Mouse (Mus musculus) stomach, embryonic 15.5 days (tissue): ENCODE data around the gene Ndufb7. TPM values are rescaled to one million over a fixed set of nuclear protein-coding genes. Genes with fewer than 3 reads are reported as not detected.

Experiments used
- ATAC-seq: fragments of 200-750 bp; cut with Nextera tagmentation; 2 replicates; pipeline ENCODE4 v1.8.0; 2017; ENCODE audit warnings: low read depth, moderate number of reproducible peaks, moderate TSS enrichment; ENCODE audit not compliant: insufficient read depth, low FRiP score
- H3K27ac ChIP-seq: fragments of 300-500 bp; sonication (generic); 2 replicates; pipeline ENCODE4 v1.5.1; 2015; ENCODE audit warnings: mild to moderate bottlenecking, inconsistent platforms
- H3K27me3 ChIP-seq: fragments of 300-500 bp; sonication (generic); replicated peaks from 2 replicates; pipeline ENCODE4 v1.6.1; 2015; ENCODE audit warnings: inconsistent platforms
- H3K36me3 ChIP-seq: fragments of 300-500 bp; sonication (generic); 2 replicates; pipeline ENCODE4 v1.6.1; 2015; ENCODE audit warnings: inconsistent platforms
- H3K4me1 ChIP-seq: fragments of 300-500 bp; sonication (generic); 2 replicates; pipeline ENCODE4 v1.6.1; 2015; ENCODE audit warnings: inconsistent platforms
- H3K4me2 ChIP-seq: fragments of 300-500 bp; sonication (generic); 2 replicates; pipeline ENCODE4 v1.6.1; 2015; ENCODE audit warnings: mild to moderate bottlenecking, inconsistent platforms
- H3K4me3 ChIP-seq: fragments of 300-500 bp; sonication (generic); replicated peaks from 2 replicates; pipeline ENCODE4 v1.5.1; 2015; ENCODE audit warnings: inconsistent platforms
- H3K9ac ChIP-seq: fragments of 300-500 bp; sonication (generic); 2 replicates; pipeline ENCODE4 v1.6.1; 2015; ENCODE audit warnings: inconsistent platforms
- H3K9me3 ChIP-seq: fragments of 300-500 bp; sonication (generic); 2 replicates; pipeline ENCODE4 v1.6.1; 2016; ENCODE audit warnings: inconsistent platforms
- WGBS: fragments of 180-500 bp; shearing (Covaris S2); methylation state at CpG from one replicate; pipeline ENCODE4 v1.1.7; 2015; 5-methylcytosine and 5-hydroxymethylcytosine counted together
- polyA plus RNA-seq: library from polyadenylated mRNA; unstranded; fragments of >200 nt; fragmentation: Nextera tagmentation; extraction: Ambion mirVana; gene quantifications from 2 replicates; pipeline ENCODE4 v1.2.1, GENCODE M21; 2015

Gene Ndufb7
- polyA plus RNA-seq, 1 experiment from 2014 or later, result 333 TPM

DNA sequence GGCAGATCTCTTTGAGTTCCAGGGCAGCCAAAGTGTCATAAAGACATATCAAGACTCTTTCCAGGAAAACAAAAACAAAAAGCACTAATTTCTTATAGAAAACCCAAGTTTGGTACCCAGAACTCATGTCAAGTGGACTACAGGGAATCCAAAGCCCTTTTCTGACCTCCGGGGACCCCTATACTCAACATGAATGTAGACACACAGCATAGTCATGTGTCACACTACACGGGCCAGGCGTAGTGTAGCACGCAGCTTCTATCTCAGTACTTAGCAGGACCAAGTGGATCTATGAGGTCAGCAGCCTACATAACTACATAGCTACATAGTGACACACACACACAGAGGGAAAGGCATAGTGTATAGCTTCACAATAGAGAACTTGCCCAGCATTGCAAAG is 47.2 kb downstream of the Ndufb7 start:
- ATAC-seq, result no peak
- 91% methylated on average over 4 of the region's 4 CpGs for WGBS

GRCm38 (mm10) chr8:83616625-83617024 is 50.2 kb downstream of the Ndufb7 start:
- H3K27ac ChIP-seq, result no peak overlapping the region
- peaks cover 14% of the 10 kb centered on the region for H3K36me3 ChIP-seq
- no peak overlapping the region for H3K4me2 ChIP-seq
- H3K4me1 ChIP-seq, result no peaks in the 10 kb centered on the region
- H3K27me3 ChIP-seq, result no peaks in the 10 kb centered on the region
- H3K9me3 ChIP-seq, result no peaks in the 10 kb centered on the region
- no peak for ATAC-seq
- H3K4me3 ChIP-seq, result no peak overlapping the region
- no peak overlapping the region for H3K9ac ChIP-seq

More for the DNA sequence above, 47.2 kb downstream of the Ndufb7 start:
- no peak overlapping the region for H3K27ac ChIP-seq
- no peaks in the 10 kb centered on the region for H3K9me3 ChIP-seq
- H3K4me1 ChIP-seq, result peaks cover 15% of the 10 kb centered on the region
- H3K4me2 ChIP-seq, result no peak overlapping the region
- no peak overlapping the region for H3K4me3 ChIP-seq
- H3K9ac ChIP-seq, result no peak overlapping the region
- H3K36me3 ChIP-seq, result peaks cover 31% of the 10 kb centered on the region
- no peaks in the 10 kb centered on the region for H3K27me3 ChIP-seq

- no peak overlapping the region for H3K9ac ChIP-seq
- no peak overlapping the region for H3K4me3 ChIP-seq
- peaks cover 9% of the 10 kb centered on the region; the same call in 1 of the 2 replicates for H3K36me3 ChIP-seq
- WGBS, result 86% methylated on average over 2 of the region's 2 CpGs
- H3K4me2 ChIP-seq, result no peak overlapping the region
- no peaks in the 10 kb centered on the region for H3K9me3 ChIP-seq
- H3K27ac ChIP-seq, result no peak overlapping the region
- ATAC-seq, result no peak
- peaks cover 1% of the 10 kb centered on the region; the same call in 1 of the 2 replicates for H3K4me1 ChIP-seq
- H3K27me3 ChIP-seq, result no peaks in the 10 kb centered on the region
These were observed 50.6 kb downstream of the Ndufb7 start for GRCm38 (mm10) chr8:83617111-83617510.

DNA sequence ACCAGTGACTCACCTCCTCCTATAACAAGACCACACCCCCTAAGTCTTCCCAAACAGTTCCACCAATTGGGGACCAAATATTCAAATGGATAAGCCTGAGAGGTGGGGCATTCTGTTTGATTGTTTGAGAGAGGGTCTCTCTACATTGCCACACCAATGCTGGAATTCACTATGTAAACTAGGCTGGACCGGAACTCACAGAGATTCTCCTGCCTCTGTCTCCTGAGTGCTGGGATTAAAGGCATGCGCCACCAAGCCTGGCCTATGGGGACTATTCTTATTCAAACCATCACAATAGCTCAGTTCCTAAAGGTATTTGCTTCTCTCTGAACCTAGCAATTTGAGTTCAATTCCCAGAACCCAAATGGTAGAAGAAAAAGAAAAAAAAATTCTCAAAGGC is 52.1 kb downstream of the Ndufb7 start:
- H3K9me3 ChIP-seq, result no peaks in the 10 kb centered on the region
- H3K36me3 ChIP-seq, result 0 out of 2 replicates have a peak, but pooled peaks cover 5% of the 10 kb centered on the region
- H3K4me3 ChIP-seq, result no peak overlapping the region
- H3K4me1 ChIP-seq, result peaks cover 3% of the 10 kb centered on the region; the same call in 1 of the 2 replicates
- no peak for ATAC-seq
- H3K27me3 ChIP-seq, result no peaks in the 10 kb centered on the region
- H3K4me2 ChIP-seq, result no peak overlapping the region
- no peak overlapping the region for H3K27ac ChIP-seq
- H3K9ac ChIP-seq, result no peak overlapping the region
- WGBS, result 89% methylated on average over 2 of the region's 2 CpGs

- H3K4me3 ChIP-seq, result no peak overlapping the region
- H3K36me3 ChIP-seq, result no peaks in the 10 kb centered on the region
- WGBS, result 78% methylated on average over 9 of the region's 9 CpGs
- H3K4me1 ChIP-seq, result peaks cover 3% of the 10 kb centered on the region; the same call in 1 of the 2 replicates
- no peaks in the 10 kb centered on the region for H3K27me3 ChIP-seq
- ATAC-seq, result peak; percentile 29; the same call in 1 of the 2 replicates
- H3K9ac ChIP-seq, result no peak overlapping the region
- H3K27ac ChIP-seq, result peak overlapping the region; percentile 64
- no peak overlapping the region for H3K4me2 ChIP-seq
- no peaks in the 10 kb centered on the region for H3K9me3 ChIP-seq
These were observed 53.3 kb downstream of the Ndufb7 start for GRCm38 (mm10) chr8:83619568-83620285.

Other genes with a start within 250 kb of the Ndufb7 start
- 14.4 and 14.7 TPM in 2 replicates for gene Elmod2, start 234.2 kb upstream of the Ndufb7 start, polyA plus RNA-seq
- gene Mgat4d, start 218.2 kb upstream of the Ndufb7 start, polyA plus RNA-seq, result not detected in 2 replicates
- gene Clgn, start 176.8 kb upstream of the Ndufb7 start, polyA plus RNA-seq, result 0.41 and 0.52 TPM in 2 replicates
- gene Scoc, start 108.3 kb upstream of the Ndufb7 start, polyA plus RNA-seq, result 102 and 104 TPM in 2 replicates
- not detected in 2 replicates for gene Olfr370, start 30.9 kb upstream of the Ndufb7 start, polyA plus RNA-seq
- gene Tecr, start 41.3 kb downstream of the Ndufb7 start, polyA plus RNA-seq, result 561 and 565 TPM in 2 replicates
- gene Dnajb1, start 41.5 kb downstream of the Ndufb7 start, polyA plus RNA-seq, result 55.1 and 62.6 TPM in 2 replicates
- gene Gipc1, start 86.0 kb downstream of the Ndufb7 start, polyA plus RNA-seq, result 183 and 191 TPM in 2 replicates
- gene Ptger1, start 100.0 kb downstream of the Ndufb7 start, polyA plus RNA-seq, result 4.4 and 5.4 TPM in 2 replicates
- 29.2 and 34.8 TPM in 2 replicates for gene Pkn1, start 132.5 kb downstream of the Ndufb7 start, polyA plus RNA-seq
- gene Ddx39, start 148.5 kb downstream of the Ndufb7 start, polyA plus RNA-seq, result 180 and 185 TPM in 2 replicates
- 29.8 and 33.7 TPM in 2 replicates for gene Adgre5, start 174.7 kb downstream of the Ndufb7 start, polyA plus RNA-seq